Mouse (Mus musculus) embryonic facial prominence, embryonic 15.5 days (tissue): ENCODE data around the gene Itih3. TPM values are rescaled to one million over a fixed set of nuclear protein-coding genes. Genes with fewer than 3 reads are reported as not detected.
A peak's percentile ranks its signal among the peaks of the same experiment; 100 is the strongest.

Source experiments
- ATAC-seq: fragments of 200-750 bp; cut with Nextera tagmentation; 2 replicates; pipeline ENCODE4 v1.8.0; 2017; ENCODE audit warnings: low read depth, moderate TSS enrichment; ENCODE audit not compliant: insufficient number of reproducible peaks, low FRiP score, low TSS enrichment
- H3K27ac ChIP-seq: fragments of 300-500 bp; sonication (generic); replicated peaks from 2 replicates; pipeline ENCODE4 v1.5.1; 2015; ENCODE audit warnings: mild to moderate bottlenecking, inconsistent platforms
- H3K27me3 ChIP-seq: fragments of 300-500 bp; sonication (generic); 2 replicates; pipeline ENCODE4 v1.6.1; 2015; ENCODE audit warnings: inconsistent platforms
- H3K36me3 ChIP-seq: fragments of 300-500 bp; sonication (generic); 2 replicates; pipeline ENCODE4 v1.6.1; 2015; ENCODE audit warnings: mild to moderate bottlenecking, inconsistent platforms
- H3K4me1 ChIP-seq: fragments of 300-500 bp; sonication (generic); 2 replicates; pipeline ENCODE4 v1.6.1; 2015; ENCODE audit warnings: inconsistent platforms
- H3K4me2 ChIP-seq: fragments of 300-500 bp; sonication (generic); replicated peaks from 2 replicates; pipeline ENCODE4 v1.6.1; 2015; ENCODE audit warnings: mild to moderate bottlenecking, inconsistent platforms
- H3K4me3 ChIP-seq: fragments of 300-500 bp; sonication (generic); replicated peaks from 2 replicates; pipeline ENCODE4 v1.5.1; 2015; ENCODE audit warnings: mild to moderate bottlenecking, inconsistent platforms
- H3K9ac ChIP-seq: fragments of 300-500 bp; sonication (generic); 2 replicates; pipeline ENCODE4 v1.6.1; 2015; ENCODE audit warnings: inconsistent platforms
- H3K9me3 ChIP-seq: fragments of 300-500 bp; sonication (generic); replicated peaks from 2 replicates; pipeline ENCODE4 v1.6.1; 2016; ENCODE audit warnings: inconsistent platforms
- WGBS: fragments of 180-500 bp; shearing (Covaris S2); methylation state at CpG from one replicate; pipeline ENCODE4 v1.1.7; 2015; 5-methylcytosine and 5-hydroxymethylcytosine counted together
- polyA plus RNA-seq: library from polyadenylated mRNA; unstranded; fragments of >200 nt; fragmentation: Nextera tagmentation; extraction: Ambion mirVana; gene quantifications from 2 replicates; pipeline ENCODE4 v1.2.1, GENCODE M21; 2015

The Itih3 gene
- polyA plus RNA-seq, 1 experiment from 2014 or later: 0.12 TPM

DNA sequence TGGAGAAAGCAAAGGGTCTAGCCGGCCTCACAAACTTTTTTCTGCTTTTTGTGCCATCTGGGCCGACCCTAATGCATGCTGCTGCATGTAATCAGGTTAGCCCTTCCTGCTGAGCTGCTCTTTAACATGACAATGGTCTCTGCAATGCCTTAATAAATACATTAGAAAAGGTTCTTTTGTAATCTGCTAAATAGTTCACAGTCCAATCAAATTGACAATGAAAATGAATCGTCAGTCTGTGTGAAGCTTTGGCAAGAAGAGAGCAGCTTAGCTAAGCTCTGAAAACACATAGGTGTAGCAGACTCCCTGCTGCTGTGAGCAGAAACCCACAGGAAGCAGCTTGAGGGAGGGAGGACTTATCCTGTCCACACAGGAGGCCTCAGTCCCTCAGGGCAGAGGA, 23.6 kb downstream of the Itih3 start:
- Histone ChIP-seq H3K4me2 (no peak overlapping the region), H3K4me3 (no peak overlapping the region), H3K9ac (no peak overlapping the region), H3K9me3 (no peaks in the 10 kb centered on the region), H3K36me3 (no peaks in the 10 kb centered on the region), H3K4me1 (no peaks in the 10 kb centered on the region), H3K27ac (no peak overlapping the region), H3K27me3 (no peaks in the 10 kb centered on the region)
- 51% methylated on average over 3 of the region's 3 CpGs for WGBS
- no peak for ATAC-seq

DNA sequence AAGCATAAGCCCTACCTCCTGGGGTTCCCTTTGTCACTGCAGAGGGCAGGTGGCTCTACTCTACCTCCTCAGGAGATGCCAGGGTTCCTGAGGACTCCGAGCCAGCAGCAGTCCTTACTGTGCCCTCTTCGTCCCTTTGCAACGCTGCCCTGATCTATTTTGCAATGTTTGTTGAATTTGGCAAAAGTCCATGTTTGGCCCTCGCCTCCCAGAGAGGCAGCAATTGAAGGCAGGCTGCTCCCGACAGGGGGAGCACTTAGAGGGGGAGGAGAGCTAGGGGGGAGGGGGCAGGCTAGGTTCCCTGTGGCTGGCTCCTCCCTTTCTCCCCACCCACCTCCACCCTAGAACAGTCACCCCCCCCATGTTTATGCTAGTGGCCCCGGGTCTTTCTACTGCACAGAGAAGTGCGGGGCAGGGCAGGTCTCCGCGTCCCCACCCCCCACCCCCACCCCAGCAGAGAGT, 35.3 kb downstream of the Itih3 start:
- Histone ChIP-seq H3K27me3 (no peaks in the 10 kb centered on the region), H3K9me3 (no peaks in the 10 kb centered on the region), H3K9ac (no peak overlapping the region), H3K27ac (no peak overlapping the region), H3K36me3 (no peaks in the 10 kb centered on the region), H3K4me2 (peak overlapping the region; percentile 24; the same call in 1 of the 2 replicates), H3K4me3 (no peak overlapping the region; the same call in 1 of the 2 replicates), H3K4me1 (peaks cover 6% of the 10 kb centered on the region; the same call in 1 of the 2 replicates)
- 11% methylated on average over 9 of the region's 9 CpGs for WGBS
- no peak for ATAC-seq

DNA sequence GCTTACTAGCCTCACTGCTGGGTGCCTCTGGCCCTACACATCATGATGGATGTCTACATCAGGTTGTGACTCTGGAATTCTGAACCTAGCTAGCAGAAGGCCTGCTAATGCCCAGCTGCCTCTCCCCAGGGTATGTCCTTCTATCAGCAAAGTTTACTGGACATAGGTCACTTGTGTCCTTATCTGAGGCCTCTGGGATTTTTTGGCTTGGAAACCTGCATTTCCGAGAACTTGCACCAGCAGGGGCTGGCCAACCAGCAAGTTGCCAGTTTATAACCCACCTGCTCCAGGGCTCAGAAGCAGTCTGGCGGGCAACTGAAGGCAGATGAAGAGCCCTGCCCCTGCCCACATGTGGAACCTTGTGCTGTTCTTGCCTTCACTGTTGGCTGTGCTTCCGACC, 37.4 kb downstream of the Itih3 start, which contains the start of gene Itih4:
Gene Itih4 (plus strand): TSS at position 273 of the 400 bp plus-strand sequence.
- Histone ChIP-seq H3K4me2 (no peak within 1 kb of the TSS), H3K9ac (no peak within 1 kb of the TSS), H3K27me3 (no peaks in the 10 kb centered on the region), H3K27ac (no peak within 1 kb of the TSS), H3K4me3 (no peak within 1 kb of the TSS), H3K36me3 (no peaks in the 10 kb centered on the region), H3K9me3 (no peaks in the 10 kb centered on the region), H3K4me1 (peaks cover 6% of the 10 kb centered on the region; the same call in 1 of the 2 replicates)
- 85% methylated on average over 3 of the region's 3 CpGs for WGBS
- ATAC-seq: no peak

DNA sequence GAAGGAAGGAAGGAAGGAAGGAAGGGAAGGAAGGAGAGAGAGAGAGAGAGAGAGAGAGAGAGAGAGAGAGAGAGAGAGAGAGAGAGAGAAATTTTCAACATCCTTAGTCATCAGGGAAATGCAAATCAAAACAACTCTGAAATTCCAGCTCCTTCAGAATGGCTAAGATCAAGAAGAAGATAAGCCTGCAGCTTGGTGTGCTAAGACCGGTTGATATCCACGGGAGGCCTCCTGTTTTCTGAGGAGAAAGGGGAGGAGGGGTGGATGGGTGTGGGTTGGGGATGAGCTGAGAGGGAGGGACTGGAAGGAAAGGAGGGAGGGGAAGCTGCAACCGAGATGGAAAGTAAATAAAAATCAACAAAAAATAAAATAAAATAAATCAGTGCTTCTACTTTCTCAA, 38.3 kb downstream of the Itih3 start:
- Histone ChIP-seq H3K9ac (no peak overlapping the region), H3K4me1 (peaks cover 6% of the 10 kb centered on the region; the same call in 1 of the 2 replicates), H3K9me3 (no peaks in the 10 kb centered on the region), H3K4me2 (no peak overlapping the region), H3K36me3 (no peaks in the 10 kb centered on the region), H3K4me3 (no peak overlapping the region), H3K27ac (no peak overlapping the region), H3K27me3 (no peaks in the 10 kb centered on the region)
- no peak for ATAC-seq
- 5% methylated on average over 3 of the region's 3 CpGs for WGBS

DNA sequence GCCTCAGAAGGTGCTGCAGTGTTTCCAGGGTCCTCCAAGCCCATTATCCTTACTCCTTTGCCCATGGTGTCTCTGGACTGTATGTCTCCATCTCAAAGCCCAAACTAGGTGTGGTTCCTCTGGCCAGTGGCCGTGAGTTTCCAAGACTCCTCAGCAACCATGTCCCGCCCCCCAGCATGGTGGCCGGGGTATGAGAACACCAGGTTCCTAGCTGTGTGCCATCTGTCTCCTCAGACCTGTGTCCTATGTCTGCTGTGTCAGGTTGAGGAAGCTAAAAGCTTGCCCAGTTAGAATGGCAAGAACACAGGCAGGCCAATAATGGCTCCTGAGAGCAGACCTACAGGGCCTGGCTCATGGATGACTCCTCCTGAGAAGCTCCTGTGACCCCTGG, 41.8 kb downstream of the Itih3 start:
- no peaks in the 10 kb centered on the region for H3K27me3 ChIP-seq
- 92% methylated on average over 3 of the region's 3 CpGs for WGBS
- H3K4me1 ChIP-seq: peaks cover 19% of the 10 kb centered on the region
- H3K36me3 ChIP-seq: no peaks in the 10 kb centered on the region
- H3K4me2 ChIP-seq: no peak overlapping the region
- H3K9me3 ChIP-seq: no peaks in the 10 kb centered on the region
- ATAC-seq: no peak
- no peak overlapping the region for H3K27ac ChIP-seq
- H3K9ac ChIP-seq: no peak overlapping the region
- H3K4me3 ChIP-seq: no peak overlapping the region

DNA sequence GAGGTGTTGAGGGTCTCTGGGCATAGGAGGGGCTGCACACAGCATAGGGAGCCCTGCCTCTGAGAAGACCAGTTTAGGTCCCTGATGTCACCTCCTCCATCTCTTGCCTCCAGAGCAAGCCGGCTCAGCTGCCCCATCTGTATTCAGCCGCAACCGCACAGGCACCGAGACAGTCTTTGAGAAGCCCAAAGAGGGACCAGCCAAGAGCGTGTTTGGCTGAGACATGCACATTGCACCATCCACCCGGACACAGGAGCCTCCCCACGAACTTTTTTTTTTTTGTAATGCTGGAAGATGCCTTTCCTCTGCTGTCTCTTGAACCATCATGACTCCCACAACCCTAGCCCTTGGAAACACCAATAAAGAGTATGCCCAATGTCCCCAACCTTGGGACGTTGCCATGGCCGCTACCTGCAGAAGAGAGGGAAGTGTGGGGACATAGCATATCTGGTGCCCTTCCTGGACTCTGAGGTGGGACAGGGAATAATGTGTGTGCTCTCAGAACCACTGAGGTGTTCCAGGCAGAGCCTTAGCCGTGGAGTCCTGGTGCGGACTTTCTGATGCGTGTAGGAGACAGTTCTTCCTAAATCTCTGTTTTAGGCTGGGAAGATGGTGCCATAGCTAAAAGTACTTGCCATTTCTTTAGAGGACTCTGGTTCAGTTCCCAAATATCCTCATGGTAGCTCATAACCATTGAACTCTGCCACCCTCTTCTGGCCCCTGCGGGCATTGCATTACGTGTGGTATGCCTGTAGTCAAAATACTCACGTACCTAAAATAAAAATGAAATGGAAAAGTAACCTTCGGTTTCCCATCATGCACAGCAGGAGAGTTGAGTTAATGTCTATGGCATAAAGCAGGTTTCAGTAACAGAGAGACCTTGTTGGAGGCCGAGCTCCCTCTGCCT, 42.5 kb downstream of the Itih3 start:
- H3K27me3 ChIP-seq: no peaks in the 10 kb centered on the region
- no peak overlapping the region for H3K4me3 ChIP-seq
- no peak for ATAC-seq
- H3K9me3 ChIP-seq: no peaks in the 10 kb centered on the region
- 80% methylated on average over 17 of the region's 17 CpGs for WGBS
- H3K36me3 ChIP-seq: no peaks in the 10 kb centered on the region
- H3K4me1 ChIP-seq: peaks cover 19% of the 10 kb centered on the region
- H3K9ac ChIP-seq: no peak overlapping the region
- H3K27ac ChIP-seq: no peak overlapping the region
- H3K4me2 ChIP-seq: no peak overlapping the region

DNA sequence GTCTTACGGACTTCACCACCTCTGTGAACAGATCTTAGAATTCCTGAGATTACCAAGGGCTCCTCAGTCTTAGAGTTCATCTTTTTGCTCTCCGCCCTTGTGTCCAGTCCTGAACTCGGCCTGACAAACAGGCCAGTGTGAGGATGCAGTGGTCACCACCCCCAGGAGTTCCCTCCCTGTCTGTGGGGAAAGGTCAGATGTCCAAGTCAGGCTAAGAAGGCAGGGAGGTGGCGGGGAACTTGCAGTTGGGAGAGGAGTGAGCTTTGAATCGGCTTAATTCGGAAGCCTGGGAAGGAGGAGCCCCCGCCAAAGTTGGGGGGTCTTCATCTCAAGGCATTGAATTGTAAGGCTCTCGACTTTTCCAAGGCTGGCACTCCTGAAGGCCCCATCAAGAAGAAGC, 43.3 kb downstream of the Itih3 start:
- Histone ChIP-seq H3K27ac (no peak overlapping the region), H3K9ac (no peak overlapping the region), H3K9me3 (no peaks in the 10 kb centered on the region), H3K4me1 (peaks cover 19% of the 10 kb centered on the region), H3K4me2 (no peak overlapping the region), H3K27me3 (no peaks in the 10 kb centered on the region), H3K4me3 (no peak overlapping the region), H3K36me3 (0 out of 2 replicates have a peak, but pooled peaks cover 5% of the 10 kb centered on the region)
- ATAC-seq: no peak
- 60% methylated on average over 8 of the region's 8 CpGs for WGBS

DNA sequence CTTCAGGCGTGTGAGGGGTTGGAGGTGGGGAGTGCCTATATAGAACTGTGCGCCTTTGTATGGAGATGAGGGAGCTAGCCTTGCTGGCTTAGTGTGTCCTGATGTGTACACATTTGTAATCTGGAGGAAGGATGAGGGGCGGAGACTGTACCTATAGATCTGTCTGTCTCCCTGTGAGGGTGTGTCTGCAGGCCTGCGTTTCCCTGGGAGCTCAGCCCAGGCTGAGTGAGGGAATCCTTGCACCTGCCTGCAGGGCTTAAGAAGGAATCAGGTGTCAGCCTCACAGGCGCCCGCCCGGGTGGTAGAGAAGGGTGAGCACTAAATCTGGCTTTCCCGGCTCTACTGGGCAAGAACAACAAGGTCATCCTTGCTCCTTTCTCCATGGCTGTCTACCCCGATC, 43.8 kb downstream of the Itih3 start:
- peak overlapping the region; percentile 63 for H3K27ac ChIP-seq
- H3K4me2 ChIP-seq: no peak overlapping the region
- 0 out of 2 replicates have a peak, but pooled peaks cover 8% of the 10 kb centered on the region for H3K36me3 ChIP-seq
- H3K27me3 ChIP-seq: no peaks in the 10 kb centered on the region
- peaks cover 19% of the 10 kb centered on the region for H3K4me1 ChIP-seq
- no peaks in the 10 kb centered on the region for H3K9me3 ChIP-seq
- H3K9ac ChIP-seq: no peak overlapping the region
- ATAC-seq: peak; percentile 43
- no peak overlapping the region for H3K4me3 ChIP-seq
- 43% methylated on average over 9 of the region's 9 CpGs for WGBS

DNA sequence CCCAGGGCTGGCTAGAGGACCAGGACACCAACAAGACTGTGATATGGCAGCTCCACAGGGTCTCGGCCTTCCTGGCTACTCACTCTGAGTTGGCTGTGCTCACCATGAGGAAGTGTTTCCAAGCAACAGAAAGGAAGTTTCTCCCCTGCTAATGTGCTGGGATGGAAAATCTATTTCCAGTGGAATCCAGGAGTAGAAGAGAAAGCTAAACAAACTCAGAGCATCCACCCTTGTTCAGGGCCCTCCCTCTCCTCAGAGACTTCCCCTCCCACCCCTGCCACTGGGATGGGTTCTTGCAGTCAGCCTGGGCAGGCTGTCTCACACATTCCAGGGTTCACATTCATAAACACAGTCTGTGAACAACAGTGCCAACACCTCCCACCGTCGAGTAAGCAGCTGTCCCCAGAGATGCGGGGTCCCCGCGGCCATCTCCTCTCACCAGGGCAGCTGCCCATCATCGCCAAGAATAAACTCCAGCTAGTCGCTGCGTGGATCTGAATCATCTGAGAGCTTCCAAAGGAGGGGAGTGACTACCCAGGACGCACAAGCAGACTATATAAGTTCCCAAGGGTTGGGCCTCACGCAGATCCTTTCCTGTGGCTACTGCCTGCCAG, 44.5 kb downstream of the Itih3 start, which contains the start of gene Mustn1:
Gene Mustn1 (plus strand): TSS at position 243 of the 614 bp plus-strand sequence.
- peak; percentile 49; the same call in 1 of the 2 replicates for ATAC-seq
- Histone ChIP-seq H3K27ac (peak within 1 kb of the TSS; percentile 63), H3K4me2 (no peak within 1 kb of the TSS)

DNA sequence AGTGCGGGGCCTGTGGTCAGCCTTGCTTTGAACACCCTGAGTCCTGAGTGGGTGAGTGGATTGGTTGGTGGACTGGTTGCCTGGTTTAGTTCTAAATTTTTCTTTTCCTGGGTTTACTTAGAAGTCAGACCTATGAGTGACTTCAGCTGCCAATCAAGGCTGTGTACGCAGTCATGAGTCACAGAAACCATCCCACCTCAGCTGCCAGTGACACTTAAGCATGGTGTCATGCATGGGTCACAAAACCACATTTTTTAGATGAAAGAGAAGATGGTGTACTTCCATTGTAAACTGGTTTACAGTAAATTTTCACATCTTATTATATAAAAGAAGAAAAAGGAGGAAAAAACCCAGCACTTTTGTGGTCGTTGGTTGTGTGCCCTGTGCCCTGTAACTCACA, 45.7 kb downstream of the Itih3 start:
- H3K4me3 ChIP-seq: no peak overlapping the region
- no peaks in the 10 kb centered on the region for H3K27me3 ChIP-seq
- no peak overlapping the region for H3K4me2 ChIP-seq
- no peak overlapping the region for H3K27ac ChIP-seq
- peaks cover 19% of the 10 kb centered on the region; the same call in 1 of the 2 replicates for H3K36me3 ChIP-seq
- no peak for ATAC-seq
- H3K9me3 ChIP-seq: no peaks in the 10 kb centered on the region
- peaks cover 19% of the 10 kb centered on the region for H3K4me1 ChIP-seq
- WGBS: 87% methylated on average over 3 of the region's 3 CpGs
- no peak overlapping the region for H3K9ac ChIP-seq

More for the DNA sequence above, 44.5 kb downstream of the Itih3 start, which contains the start of gene Mustn1:
- WGBS: 60% methylated on average over 11 of the region's 11 CpGs
- Histone ChIP-seq H3K9me3 (no peaks in the 10 kb centered on the region), H3K27me3 (no peaks in the 10 kb centered on the region), H3K4me3 (no peak within 1 kb of the TSS), H3K9ac (no peak within 1 kb of the TSS), H3K36me3 (0 out of 2 replicates have a peak, but pooled peaks cover 8% of the 10 kb centered on the region), H3K4me1 (peaks cover 19% of the 10 kb centered on the region)

DNA sequence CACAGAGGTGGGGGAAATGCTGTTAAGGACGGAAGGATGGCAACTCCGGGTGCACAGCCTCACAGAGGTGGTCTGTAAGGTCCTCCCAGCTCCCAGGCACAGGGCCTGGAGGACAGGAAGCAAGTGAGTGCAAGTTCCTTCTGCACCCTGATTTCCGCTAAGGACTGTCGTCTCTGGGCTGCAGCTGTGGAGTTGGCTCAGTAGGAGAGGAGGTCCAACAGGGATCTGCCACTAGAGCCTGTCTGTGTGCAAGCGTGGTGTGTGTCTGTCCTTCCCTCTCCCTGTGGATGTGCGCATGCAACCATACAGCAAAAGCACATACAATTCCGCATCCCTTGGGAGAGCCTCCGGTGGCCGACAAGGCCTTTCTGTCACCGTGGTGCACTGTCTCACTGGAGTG, 47.1 kb downstream of the Itih3 start:
- no peak overlapping the region for H3K4me3 ChIP-seq
- H3K36me3 ChIP-seq: peaks cover 30% of the 10 kb centered on the region
- H3K27me3 ChIP-seq: no peaks in the 10 kb centered on the region
- H3K4me2 ChIP-seq: no peak overlapping the region
- no peak for ATAC-seq
- WGBS: 84% methylated on average over 10 of the region's 10 CpGs
- peaks cover 19% of the 10 kb centered on the region for H3K4me1 ChIP-seq
- H3K9ac ChIP-seq: no peak overlapping the region
- no peak overlapping the region for H3K27ac ChIP-seq
- no peaks in the 10 kb centered on the region for H3K9me3 ChIP-seq
